In the genomic region with DNA sequence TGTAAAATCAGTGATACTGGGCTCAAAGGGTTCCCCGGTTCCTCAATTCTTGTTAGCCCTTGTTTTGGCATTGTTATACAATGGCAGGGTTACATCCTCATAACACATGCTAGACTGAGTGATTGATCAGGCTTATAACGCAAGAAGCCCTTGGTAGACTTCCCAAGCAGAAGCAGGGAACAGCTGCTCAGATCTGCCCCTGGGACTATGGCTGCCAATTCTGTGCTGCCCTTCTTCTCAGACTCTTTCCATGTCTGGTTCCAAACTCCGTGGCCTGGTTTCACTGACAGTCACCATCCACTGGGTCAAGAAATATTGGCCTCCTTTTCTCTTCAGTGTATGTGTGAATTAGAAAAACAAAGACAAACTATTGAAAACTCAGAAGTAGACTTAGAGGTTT, we compare ENCODE assay signal across 17 mouse cellular contexts. TPM values are rescaled to one million over a fixed set of nuclear protein-coding genes. Genes with fewer than 3 reads are reported as not detected.
A peak's percentile ranks its signal among the peaks of the same experiment; 100 is the strongest.
DNase-seq lines count a peak whose midpoint lies in the region.
"Had no signal": no experiment of that assay in that cellular context is flagged by ENCODE, and none has a peak within 500 bp of the region (broad histone marks: within the 10 kb centered on the region; RNA-seq: fewer than 3 reads in every experiment).

No protein-coding gene starts in this region.

- DNase-seq in gastrocnemius, adult 18-20 months (ENCODE audit: low spot score) = peak; percentile 48
- DNase-seq in gastrocnemius, postnatal 36 days = no peak
- DNase-seq in gastrocnemius, postnatal 25 days = peak; percentile 20
- DNase-seq in gastrocnemius, postnatal 4 days (ENCODE audit: low spot score in 2 of 2) = no peak
- DNase-seq in lung, postnatal 10 days = peak; percentile 37
- DNase-seq in lung, postnatal 14 days = no peak
- DNase-seq in left cerebral cortex, postnatal 4 days = no peak
- DNase-seq: adrenal gland, postnatal 10 days; adrenal gland, postnatal 36 days; B cell, adult 2 months; cerebellum, adult 18-20 months; cerebellum, adult 9-11 months; cerebellum, postnatal 36 days; embryo, embryonic 11 days; heart, adult 18-20 months; heart, postnatal 10 days; heart, postnatal 4 days had no signal

- intact Hi-C loops in gastrocnemius, postnatal 36 days (cut with DNase I) = loop anchor here (5.0 kb wide), 1 partner anchor 66 kb away; no protein-coding TSS in a partner anchor
- intact Hi-C loops in left cerebral cortex, postnatal 4 days (cut with DNase I) = no loop called here

RNA-seq across cellular contexts. Expression of a gene that starts 46.5 kb away (rescaled TPM):
- 10 to 100 TPM; 11.9 to 18.9 TPM for total RNA-seq in gastrocnemius, adult 18-20 months (2021)
- total RNA-seq in gastrocnemius, postnatal 36 days (2021) = 10 to 100 TPM; 11.9 to 12.0 TPM
- 10 to 100 TPM in 1 of 2 experiments, 1 to 10 TPM in 1; 6.9 to 15.7 TPM for total RNA-seq in gastrocnemius, postnatal 25 days (2021)
- 10 to 100 TPM; 20.2 to 30.9 TPM for total RNA-seq in gastrocnemius, postnatal 4 days (2021)
- total RNA-seq in left cerebral cortex, postnatal 4 days (2021) = 10 to 100 TPM; 11.9 to 12.7 TPM

Comparison
In these comparisons a context has a peak if more than half of its experiments do, and no peak if none do; other contexts are left out.
1. DNase-seq: peak in gastrocnemius, adult 18-20 months (single experiment), gastrocnemius, postnatal 25 days (single experiment) and lung, postnatal 10 days (single experiment); none in gastrocnemius, postnatal 36 days (0 of 2), gastrocnemius, postnatal 4 days (0 of 2), lung, postnatal 14 days (single experiment) and left cerebral cortex, postnatal 4 days (single experiment).